Mouse (Mus musculus) gastrocnemius, adult 8-10 months (tissue): ENCODE results near the gene Ralgps1. TPM values are rescaled to one million over a fixed set of nuclear protein-coding genes. Genes with fewer than 3 reads are reported as not detected.
"Not testable (repeated sequence)": the region's sequence is repeated elsewhere in the genome, so short reads cannot be mapped to it uniquely, and the experiment has no call there.

ENCODE experiments used
- DNase-seq, 2 experiments: peaks; one replicate each; pipeline ENCODE4 v3.0.0; 2022; ENCODE audit warnings: low spot score in 2 of 2
- total RNA-seq, 4 experiments: library from RNA; stranded (reverse); gene quantifications; 2 replicates each; pipeline ENCODE4 v1.2.4; 2022

Gene Ralgps1
- total RNA-seq, 4 experiments from 2014 or later, result 1.8 to 3.2 (median 2.2) TPM

- peak in 1 of 2 experiments; percentile 39 for DNase-seq
Observed at GRCm38 (mm10) chr2:33216645-33217424, 154.5 kb downstream of the Ralgps1 start.

DNA sequence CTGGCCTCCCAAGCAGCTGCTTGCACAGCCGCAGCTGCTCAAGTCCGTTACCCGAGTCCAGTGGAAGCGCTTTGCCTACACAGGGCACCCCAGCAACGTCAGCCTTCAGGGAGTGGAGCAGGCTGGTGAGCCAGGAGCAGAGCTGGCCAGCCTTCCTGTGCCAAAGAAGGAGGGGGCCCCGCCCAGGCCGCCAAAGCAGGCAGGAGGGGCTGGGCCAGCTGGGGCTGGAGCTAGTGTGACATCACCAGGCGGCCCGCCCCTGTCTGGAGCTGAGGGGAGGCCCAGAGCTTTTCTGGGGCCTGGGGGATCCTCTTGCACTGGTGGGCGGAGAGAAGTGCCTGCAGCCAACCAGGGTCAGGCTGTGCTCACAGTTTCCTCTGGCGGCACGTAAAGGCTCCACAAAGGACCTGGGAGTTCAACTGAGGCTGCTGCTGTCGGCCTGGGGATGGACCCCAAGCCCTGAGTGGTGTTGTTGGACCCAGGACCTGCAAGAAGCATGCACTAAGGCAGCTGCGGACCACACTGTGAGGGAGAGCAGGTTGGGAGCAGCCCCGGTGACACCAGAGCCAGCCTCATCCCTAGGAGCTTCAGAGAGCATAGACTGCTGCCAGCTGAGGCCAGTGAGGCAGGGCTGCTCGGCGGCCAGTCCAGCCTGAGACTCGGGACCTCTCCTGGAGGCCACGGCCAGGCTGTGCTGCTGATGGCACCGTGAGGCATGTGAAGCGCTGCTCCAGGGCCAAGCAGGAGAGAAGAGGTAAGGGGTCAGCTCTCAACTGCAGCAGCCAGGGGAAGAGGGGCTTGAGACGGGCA is 155.4 kb downstream of the Ralgps1 start, which contains the start of gene Angptl2:
Angptl2 (plus strand) TSS at position 370 of the 810 bp plus-strand sequence.
- peak; percentile 90 to 97 for DNase-seq

- DNase-seq, result peak in 1 of 2 experiments; percentile 32
Observed at GRCm38 (mm10) chr2:33215177-33215699, 156.0 kb downstream of the Ralgps1 start.

GRCm38 (mm10) chr2:33211263-33211662 is 160.0 kb downstream of the Ralgps1 start:
- not testable (repeated sequence) for DNase-seq

DNA sequence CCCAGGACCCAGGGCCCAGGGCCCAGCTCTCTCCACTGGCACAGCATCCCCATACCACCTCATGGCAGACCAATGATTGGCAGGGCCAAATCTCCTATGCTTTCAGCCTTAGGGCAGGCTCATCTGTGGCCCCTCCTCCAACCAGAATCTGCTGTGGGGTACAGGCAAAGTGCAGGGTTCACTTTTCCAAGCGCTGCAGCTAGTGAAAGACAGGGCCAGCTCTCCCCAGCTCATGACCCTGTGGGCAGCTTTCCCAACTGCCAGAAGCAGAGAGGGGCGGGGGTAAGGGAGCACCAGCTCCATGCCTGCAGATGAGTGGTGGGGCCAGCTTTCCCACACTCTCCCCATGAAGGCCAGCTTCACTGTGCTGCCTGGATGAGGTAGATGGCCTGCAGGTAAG is 160.4 kb downstream of the Ralgps1 start:
- no peak for DNase-seq

- no peak for DNase-seq
Observed at GRCm38 (mm10) chr2:33208134-33208533, 163.2 kb downstream of the Ralgps1 start.

DNA sequence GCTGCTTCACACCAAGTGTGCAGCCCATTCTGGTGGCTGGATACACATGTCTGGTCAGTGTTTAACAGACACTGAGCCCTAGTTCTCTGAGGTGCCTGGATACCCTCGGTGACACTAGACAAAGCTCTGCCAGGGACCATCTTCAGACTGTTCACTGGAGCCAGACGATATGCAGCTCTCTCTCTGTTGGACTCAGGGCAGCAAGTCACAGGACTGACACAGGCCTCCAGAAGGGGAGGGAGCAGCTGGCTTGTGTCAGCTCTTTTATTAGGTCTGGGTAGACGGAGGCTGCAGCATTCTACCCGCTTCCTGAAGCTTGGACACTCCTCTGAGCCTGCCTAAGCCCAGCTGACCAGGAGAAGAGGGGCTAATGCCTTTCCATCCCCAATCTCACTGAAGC is 164.2 kb downstream of the Ralgps1 start:
- DNase-seq, result peak in 1 of 2 experiments; percentile 38

DNA sequence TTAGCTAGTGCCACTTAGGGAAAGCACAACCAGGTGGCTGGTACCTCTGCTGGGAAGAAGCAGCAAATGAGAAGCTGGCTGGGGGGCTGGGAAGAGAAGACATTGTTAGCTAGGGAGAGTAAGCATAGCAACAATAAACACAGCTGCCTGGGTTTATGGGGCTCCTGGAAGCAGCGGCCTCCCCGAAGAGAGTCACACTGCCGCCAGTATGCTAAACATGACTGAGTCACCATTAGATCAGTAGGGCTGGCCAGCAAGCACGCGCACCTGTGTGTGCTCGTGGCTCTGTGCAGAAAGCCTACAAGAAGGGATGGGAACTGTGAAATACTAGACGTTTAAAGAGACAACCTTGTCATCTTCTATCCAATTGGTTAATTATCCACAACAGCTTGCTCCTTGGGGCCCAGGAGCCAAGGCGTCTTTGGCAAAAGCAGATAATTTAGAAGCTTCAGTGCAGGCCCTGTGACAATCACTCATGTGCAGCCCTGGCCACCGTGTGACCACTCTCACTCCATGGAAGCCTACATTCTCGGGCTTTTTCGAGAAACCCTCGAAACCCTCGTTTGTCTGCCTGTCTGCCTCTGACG is 165.3 kb downstream of the Ralgps1 start:
- no peak for DNase-seq

DNA sequence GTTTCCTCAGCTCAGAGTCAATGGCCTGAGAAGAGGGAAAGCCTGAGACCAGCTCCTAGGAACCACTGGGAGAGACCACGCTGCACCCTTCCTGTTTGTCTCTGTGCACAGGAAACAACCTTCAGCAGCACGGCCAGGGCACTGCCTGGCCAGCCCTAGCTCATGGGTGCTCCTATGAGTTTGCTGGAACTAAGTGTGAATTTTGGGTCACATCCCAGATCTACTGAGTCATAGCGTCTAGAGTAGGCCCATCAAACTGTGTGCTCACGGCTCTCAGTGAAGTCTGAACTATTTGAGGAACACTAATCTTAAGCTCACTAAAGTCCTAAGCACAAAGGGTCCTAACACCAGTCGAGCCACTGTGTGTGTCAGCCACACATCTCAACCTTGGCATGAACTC is 166.3 kb downstream of the Ralgps1 start:
- no peak for DNase-seq

GRCm38 (mm10) chr2:33203284-33203683 is 168.0 kb downstream of the Ralgps1 start:
- peak in 1 of 2 experiments; percentile 61 for DNase-seq

- DNase-seq, result no peak
Observed at GRCm38 (mm10) chr2:33200368-33201068, 170.8 kb downstream of the Ralgps1 start.

- no peak for DNase-seq
Observed at GRCm38 (mm10) chr2:33189976-33190375, 181.3 kb downstream of the Ralgps1 start.

DNA sequence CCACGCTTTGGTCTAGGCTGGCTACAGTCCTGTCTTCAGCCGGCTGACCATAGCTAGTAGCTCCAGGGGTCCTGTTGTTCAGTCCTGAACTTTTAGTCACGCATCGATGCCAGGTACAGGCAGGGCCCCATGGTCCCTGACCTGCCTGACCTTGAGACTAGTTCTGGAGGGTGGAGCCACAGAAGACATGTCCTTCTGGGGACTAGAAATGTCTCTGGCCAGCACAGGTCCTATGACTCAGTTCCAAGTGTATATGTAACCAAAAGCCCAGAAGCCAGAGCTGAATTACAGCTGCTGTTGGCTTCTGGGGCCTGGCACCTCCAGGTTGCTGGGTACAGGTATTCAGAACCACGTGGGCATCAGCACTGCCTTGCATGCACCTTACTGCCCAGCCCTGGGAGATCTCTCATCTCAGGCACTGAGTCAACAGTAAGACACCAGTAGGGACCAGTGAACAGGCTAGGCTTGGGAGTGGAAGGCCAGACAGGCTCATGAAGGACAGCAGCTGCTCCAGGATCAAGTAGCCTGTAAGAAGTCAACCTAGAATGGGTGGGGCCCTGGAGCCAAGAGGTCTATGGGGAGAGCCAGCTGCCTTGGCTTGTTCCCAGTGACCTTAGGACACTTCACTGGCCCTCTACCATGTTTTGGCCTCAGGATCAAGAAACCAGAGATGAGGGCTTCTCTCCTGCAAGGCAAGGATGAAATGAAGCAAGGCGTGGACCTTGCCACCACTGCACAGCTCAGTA is 182.2 kb downstream of the Ralgps1 start:
- DNase-seq, result peak; percentile 75 to 88

DNA sequence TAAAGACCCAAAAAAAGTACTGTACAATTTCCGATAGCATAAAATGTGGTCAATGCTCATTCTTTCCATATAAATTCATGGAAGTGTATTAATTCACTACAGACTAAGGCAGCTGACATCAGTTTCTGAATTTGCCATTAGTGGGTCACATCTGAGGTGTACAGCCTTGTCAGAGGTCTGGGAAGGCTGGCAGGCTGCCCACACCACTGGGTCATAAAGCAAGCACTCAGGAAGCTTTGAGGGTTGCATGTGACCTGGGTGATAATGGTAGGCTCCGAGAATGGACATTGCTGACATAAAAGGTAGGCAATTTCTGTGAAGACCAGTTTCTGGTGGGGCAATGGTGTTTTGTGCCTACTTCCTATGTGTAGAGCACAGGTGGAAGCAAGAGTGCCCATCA is 183.4 kb downstream of the Ralgps1 start:
- no peak for DNase-seq

- no peak for DNase-seq
Observed at GRCm38 (mm10) chr2:33186505-33186904, 184.8 kb downstream of the Ralgps1 start.

DNA sequence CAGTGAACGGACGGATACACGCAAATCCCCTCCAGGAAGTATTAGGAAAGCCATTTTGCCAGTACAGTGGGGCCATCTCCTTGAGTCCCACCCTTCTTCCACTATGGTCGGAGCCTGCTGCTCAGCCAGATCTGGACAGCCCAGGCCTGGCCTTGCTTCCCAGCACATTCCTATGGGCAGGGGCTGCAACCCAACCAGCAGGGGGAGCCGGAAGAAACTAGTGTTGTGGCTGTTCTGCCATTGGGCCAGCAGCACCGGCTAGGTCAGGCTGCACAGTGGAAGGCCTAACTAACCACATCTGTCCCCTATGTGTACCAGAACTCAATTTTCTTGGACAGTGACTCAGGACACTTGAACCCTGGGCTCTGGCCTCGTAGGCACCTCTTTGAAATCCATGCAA is 186.0 kb downstream of the Ralgps1 start:
- peak in 1 of 2 experiments; percentile 54 for DNase-seq

- DNase-seq, result peak in 1 of 2 experiments; percentile 62
Observed at GRCm38 (mm10) chr2:33184641-33185040, 186.6 kb downstream of the Ralgps1 start.

GRCm38 (mm10) chr2:33183321-33183720 is 188.0 kb downstream of the Ralgps1 start:
- DNase-seq, result no peak

DNA sequence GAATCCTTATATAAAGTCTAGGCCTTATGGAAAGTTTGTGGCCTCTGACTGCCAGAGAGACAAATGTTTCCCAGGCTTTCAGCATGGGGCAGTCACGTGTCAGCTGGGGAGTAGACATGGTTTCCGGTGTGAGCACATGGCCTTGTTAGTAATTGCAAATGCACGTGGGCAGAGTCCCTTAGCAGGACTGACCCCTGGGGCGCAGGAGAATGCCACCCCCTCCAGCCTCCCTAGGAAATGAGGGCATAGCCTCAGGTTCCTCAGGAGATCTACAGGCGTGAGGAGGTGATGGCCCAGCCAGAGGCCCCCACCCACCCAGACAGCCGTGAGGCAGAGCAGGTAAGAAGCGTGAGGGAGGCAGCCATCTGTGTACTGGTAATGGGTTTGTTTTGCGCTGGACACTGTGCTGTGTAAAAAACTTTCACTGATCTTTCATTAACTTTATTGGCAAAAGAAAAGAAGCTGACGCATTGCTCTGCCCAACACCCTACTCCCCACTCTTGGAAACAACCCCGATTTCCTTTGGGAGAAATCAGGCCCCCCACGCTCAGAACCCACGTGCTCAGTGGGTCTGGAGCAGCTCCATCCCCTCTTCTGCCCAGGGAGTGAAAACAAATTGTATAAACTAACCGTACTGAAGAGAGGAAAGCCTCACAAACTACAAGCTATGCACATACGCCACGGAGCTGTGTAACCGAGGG is 191.2 kb downstream of the Ralgps1 start:
- DNase-seq, result no peak
